Mouse (Mus musculus): ENCODE measurements around the gene Gm2a.
"Not testable (repeated sequence)": the region's sequence is repeated elsewhere in the genome, so short reads cannot be mapped to it uniquely, and the experiment has no call there.

The Gm2a gene

DNA sequence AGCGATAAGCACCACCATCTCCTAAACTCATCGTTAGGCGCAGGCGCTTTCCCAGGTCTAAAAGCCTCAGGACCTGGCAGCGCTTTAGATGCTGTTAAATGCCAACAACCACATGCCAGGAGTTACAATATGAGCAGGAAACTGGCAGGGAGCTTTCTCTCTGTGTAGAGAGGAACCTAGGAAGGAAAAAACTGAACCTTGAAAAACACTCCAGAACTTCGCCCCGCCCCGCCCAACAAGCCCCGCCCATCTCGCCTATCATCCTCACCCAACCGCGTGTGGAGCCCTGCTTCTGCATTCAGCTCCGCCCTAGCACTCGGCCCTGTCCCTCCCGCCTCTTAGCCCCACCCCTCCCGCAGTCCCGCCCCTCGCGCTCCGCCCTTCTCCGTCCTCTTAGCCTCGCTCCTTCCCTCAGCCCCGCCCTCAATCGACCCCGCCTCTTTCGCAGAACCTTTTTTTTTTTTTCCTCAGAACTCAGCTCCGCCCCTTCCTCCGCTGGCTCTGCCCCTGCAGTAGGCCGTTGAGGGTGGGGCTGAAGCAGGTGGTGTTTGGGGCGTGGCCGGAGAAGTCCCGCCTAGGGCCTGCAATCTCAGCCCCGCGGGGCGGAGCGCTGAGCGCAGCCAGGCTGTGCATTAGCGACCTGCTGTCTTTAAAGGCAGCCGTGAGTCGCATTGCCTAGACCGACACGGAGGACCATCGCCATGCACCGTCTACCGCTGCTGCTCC, at the start of gene Gm2a:
Gene Gm2a (plus strand): TSS at position 653 of the 726 bp plus-strand sequence.
- peak; percentile 82 for DNase-seq (ENCODE audit: extremely low read depth, low read depth, low spot score)

DNA sequence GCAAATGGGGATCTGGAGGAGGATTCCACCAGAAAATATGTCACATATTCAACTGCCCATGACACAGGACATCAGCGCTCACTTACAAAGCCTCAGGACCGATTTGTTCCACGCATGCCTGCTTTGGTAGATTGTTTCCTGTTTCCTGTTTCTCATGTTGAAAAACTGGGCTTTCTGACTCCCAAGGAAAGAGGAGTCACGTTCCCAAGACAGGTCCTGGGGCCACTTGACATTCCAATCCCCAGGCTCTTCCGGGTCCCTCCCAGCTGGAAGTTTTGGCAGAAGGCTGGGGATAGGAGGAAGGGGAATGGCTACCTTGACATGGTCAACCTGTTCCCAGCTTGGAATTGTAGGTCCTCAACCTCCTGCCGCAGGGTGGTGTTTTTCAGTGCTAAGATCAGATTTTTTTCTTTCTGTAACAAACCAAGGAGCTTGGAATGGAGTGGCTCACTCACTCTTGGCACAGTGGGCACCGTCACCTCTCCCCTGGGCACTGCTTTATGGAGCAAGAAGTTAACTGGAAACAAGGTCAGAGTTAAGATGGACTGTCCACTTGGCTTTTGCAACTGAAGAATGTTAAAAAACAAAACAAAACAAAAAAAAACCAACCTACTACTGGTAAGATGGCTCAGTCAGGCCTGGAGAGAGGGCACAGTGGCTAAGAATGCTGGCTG, 46.9 kb upstream of the Gm2a start:
- DNase-seq (ENCODE audit: extremely low read depth, low read depth, low spot score): no peak

DNA sequence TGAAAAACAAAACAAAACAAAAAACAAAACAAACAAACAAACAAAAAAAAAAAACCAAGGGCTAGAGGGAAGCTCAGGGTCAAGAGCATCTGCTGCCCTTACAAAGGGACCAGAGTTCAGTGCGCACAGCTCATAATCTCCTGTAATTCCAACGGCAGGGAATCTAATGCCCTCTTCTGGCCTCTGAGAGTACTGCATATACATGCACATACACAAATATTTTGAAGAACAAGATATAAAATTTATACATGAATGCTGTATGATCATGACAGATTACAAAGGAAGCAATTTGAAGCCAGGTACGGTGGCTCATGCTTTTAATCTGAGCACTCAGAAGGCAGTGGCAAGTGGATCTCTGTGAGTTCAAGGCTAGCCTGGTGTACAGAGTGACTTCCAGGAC, 40.4 kb upstream of the Gm2a start:
- DNase-seq (ENCODE audit: extremely low read depth, low read depth, low spot score): no peak

DNA sequence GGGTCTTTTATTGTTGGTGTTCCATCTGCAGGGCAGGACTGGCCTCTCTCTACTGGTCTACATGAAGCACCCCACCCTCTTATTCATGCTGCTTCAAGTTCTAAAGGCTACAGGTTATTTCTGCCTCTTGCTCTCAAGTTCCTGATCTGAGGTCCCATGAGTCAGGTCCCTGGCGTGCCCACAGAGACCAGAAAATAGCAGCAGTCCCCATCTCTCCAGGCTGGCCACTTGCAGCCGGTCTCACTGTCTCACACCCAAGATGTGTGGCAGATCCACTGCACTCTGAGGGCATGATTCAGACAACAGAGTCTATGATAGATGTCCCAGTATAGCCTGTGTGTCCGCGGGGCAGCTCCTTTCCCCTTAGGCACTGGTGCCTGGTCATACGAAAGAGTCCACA, 37.1 kb upstream of the Gm2a start:
- no peak for DNase-seq (ENCODE audit: extremely low read depth, low read depth, low spot score)

- no peak for DNase-seq (ENCODE audit: extremely low read depth, low read depth, low spot score)
Measured at GRCm38 (mm10) chr11:55062856-55063255, 35.1 kb upstream of the Gm2a start.

DNA sequence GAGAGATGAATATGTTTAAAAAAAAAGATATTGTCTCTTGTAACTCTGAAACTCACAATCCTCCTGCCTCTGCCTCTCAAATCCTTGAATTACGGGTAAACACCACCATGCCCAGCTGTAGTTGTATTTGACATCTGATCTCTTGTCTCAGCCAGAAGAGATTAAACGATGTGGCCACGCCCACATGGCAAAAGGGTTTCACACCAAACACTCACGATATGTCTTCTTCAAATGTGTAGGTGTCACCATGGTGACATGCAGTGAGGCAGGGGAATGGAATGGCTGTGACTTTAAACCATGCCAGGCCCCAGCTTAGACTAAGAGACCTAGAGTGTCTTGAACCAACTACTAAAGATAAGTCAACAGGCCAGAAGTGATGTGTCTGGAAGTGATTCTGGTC, 31.0 kb upstream of the Gm2a start:
- no peak for DNase-seq (ENCODE audit: extremely low read depth, low read depth, low spot score)

DNA sequence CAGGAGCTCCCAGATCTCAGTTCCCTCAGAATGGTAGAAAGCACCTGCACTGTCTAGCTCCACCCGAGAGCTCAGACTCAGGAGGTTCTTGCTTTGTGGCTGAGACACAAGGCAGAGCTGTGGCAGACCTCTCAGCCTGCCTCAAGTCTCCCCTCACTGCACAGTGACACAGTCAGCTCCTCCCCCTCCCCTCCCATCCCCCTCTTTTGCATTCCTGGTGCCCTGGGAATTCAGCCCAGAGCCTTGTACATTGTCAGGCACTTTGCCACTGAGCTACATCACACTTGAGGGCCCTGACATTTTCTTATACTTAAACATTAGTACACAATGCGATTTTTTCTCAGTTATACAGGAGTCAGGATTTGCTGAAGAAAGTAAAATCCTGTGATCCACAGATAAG, 28.9 kb upstream of the Gm2a start:
- DNase-seq (ENCODE audit: extremely low read depth, low read depth, low spot score): no peak

DNA sequence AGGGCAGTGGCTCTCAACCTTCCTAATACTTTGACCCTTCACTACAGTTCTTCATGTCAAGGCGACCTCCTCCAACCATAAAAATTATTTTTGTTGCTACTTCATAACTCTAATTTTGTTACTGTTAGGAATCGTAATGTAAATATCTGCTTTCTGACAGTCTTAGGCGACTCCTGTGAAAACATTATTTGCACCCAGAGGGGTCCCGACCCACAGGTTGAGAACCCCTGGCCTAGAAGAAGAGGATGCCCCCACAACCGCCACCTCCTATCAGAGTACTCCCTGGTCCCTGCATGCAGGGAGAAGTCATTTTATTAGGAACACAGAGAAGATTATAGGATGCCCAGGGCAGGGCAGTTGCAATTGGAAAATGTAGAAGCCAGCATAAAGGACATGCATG, 26.6 kb upstream of the Gm2a start:
- DNase-seq (ENCODE audit: extremely low read depth, low read depth, low spot score): no peak

- no peak for DNase-seq (ENCODE audit: extremely low read depth, low read depth, low spot score)
Measured at GRCm38 (mm10) chr11:55072467-55072866, 25.4 kb upstream of the Gm2a start.

DNA sequence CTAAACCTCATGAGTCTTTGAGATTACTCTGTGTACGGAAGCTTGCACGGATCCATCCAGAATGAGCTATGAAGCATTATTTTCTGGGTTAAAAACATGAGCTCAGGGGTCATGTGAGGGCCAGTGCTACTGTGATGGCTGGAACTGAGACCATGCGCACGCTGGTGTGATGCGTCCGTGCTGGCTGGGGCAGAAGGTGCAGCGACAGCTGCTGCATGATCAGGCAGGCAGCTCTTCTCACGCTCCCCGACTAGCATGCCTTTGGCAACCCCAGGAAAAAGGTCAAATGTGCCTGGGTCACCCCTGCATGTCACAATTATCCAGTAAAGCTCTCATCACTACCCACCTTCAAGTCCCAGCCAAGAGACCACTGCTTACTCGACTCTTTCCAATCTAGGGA, 24.7 kb upstream of the Gm2a start:
- no peak for DNase-seq (ENCODE audit: extremely low read depth, low read depth, low spot score)

- no peak for DNase-seq (ENCODE audit: extremely low read depth, low read depth, low spot score)
Measured at GRCm38 (mm10) chr11:55075602-55076001, 22.3 kb upstream of the Gm2a start.

- no peak for DNase-seq (ENCODE audit: extremely low read depth, low read depth, low spot score)
Measured at GRCm38 (mm10) chr11:55076234-55076633, 21.7 kb upstream of the Gm2a start.

DNA sequence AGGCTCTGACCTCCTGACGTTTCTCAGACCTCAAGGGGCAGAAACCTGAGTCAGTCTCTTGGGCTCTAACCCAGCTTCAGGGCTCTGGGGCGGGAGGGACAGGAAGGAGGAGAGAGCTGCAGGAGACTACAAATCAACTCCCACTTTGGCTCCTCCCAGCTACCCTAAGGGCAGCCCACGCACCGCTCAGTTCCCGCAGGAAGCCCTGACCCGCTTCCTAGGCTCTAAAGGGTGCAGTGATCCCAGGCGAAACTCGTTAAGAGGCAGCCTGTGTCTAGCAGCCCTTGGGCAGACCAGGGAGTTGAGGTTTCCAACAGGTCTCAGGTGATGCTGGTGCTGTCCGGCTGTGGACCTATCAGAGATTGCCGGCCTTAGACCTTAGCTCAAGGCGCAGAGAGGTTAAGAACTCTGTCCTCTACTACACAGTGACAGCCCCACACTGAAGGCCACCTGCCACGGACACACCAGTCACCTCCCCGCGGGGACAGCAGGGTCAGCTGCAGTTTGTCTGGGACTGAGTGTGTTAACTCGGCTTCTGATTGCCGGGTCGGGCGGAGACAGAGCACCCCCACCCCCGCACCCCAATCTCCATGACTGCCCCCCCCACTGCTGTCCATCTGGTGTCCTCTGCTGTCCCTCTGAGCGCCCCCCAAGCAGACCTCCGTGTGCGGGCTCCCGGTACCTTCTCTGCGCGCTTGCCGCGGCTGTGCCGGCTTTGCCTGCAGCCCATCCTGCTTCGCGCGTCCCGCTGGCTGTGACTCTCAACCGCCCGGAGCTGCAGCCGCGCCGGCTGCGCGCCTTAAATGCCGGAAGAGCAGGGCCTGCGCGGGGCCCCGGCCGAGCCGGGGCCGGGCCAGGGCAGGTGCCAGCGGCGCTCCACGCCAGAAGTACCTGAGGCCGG, 20.3 kb upstream of the Gm2a start, which contains the start of gene Ccdc69:
Gene Ccdc69 (minus strand): TSS at position 801 of the 901 bp plus-strand sequence.
- DNase-seq (ENCODE audit: extremely low read depth, low read depth, low spot score): no peak

- DNase-seq (ENCODE audit: extremely low read depth, low read depth, low spot score): no peak
Measured at GRCm38 (mm10) chr11:55078502-55078901, 19.4 kb upstream of the Gm2a start.

- no peak for DNase-seq (ENCODE audit: extremely low read depth, low read depth, low spot score)
Measured at GRCm38 (mm10) chr11:55079180-55079579, 18.7 kb upstream of the Gm2a start.

GRCm38 (mm10) chr11:55081206-55081605, 16.7 kb upstream of the Gm2a start:
- DNase-seq (ENCODE audit: extremely low read depth, low read depth, low spot score): no peak

DNA sequence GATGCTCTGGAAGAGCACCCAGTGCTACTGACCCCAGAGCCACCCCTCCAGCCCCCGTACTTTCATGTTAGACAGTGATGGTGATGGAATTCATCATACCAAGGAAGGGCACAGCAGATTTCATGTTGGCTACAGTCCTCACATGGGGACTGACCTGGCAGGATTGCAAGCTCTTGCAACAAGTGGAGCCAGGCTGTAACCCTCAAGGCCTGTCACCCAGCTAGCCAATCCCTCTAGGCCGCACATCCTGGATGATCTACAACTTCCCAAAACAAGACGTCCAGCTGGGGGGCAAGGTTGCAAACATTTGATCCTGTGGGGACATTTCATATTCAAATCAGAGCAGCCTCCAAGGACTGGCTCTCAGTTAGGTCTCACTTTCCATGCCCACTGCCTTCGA, 13.3 kb upstream of the Gm2a start:
- DNase-seq (ENCODE audit: extremely low read depth, low read depth, low spot score): no peak

DNA sequence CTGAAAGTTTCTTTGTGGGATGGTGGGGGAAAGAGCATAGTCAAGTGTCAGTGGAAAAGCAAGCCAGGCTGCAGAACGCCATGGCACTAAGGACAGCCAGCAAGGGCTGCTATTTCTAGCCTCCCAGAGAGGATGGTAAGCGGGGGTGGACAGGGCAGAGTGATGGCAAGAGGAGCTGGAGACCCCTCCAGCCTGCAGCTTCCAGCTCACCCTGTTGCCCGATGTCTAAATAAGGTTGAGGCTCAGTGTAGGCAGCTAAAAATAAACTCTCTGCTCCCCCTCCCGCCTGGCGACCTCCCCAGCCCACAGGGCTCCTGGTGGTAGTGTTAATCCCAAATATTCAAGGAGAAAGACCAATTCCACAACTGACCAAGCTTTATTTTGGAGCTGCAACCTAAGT, 12.5 kb upstream of the Gm2a start:
- DNase-seq (ENCODE audit: extremely low read depth, low read depth, low spot score): no peak

DNA sequence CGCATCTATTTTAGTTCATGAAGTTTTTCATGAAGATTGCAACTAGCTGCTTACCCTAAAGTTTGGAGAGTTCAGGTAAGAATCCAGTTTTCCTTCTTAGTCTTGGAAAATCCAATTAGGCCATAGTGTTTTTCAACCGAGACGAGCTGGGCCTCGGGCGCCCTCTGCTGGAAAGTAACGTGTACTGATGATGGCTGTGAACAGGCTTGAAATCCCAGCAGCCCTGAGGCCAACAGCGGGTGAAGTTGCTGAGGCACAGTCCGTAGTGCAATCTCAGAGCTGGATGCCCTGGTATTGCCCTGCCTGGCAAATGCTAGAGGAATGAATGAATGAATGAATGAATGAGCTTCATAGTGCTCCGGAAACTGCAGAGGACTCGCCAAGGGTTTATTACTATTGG, 10.9 kb upstream of the Gm2a start:
- DNase-seq (ENCODE audit: extremely low read depth, low read depth, low spot score): no peak

- no peak for DNase-seq (ENCODE audit: extremely low read depth, low read depth, low spot score)
Measured at GRCm38 (mm10) chr11:55089892-55090291, 8.0 kb upstream of the Gm2a start.

GRCm38 (mm10) chr11:55093096-55093495, 4.8 kb upstream of the Gm2a start:
- DNase-seq (ENCODE audit: extremely low read depth, low read depth, low spot score): no peak

DNA sequence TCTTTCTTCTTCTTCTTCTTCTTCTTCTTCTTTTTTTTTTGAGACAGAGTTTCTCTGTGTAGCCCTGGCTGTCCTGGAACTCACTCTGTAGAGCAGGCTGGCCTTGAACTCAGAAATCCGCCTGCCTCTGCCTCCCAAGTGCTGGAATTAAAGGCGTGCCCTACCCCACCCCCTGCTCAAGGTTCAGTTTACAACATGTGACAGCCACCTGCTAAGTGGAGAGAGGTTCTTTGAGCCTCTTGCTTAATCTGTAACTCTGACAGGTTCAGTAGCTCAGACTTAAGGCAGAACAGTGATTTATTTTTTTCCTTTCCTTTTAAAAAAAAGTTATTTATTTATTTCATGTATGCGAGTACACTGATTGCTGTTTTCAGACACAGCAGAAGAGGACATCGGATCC, 1.6 kb upstream of the Gm2a start:
- DNase-seq (ENCODE audit: extremely low read depth, low read depth, low spot score): not testable (repeated sequence)
